Mouse (Mus musculus): ENCODE measurements around the gene Rab5a. TPM values are rescaled to one million over a fixed set of nuclear protein-coding genes. Genes with fewer than 3 reads are reported as not detected.
"Not testable (repeated sequence)": the region's sequence is repeated elsewhere in the genome, so short reads cannot be mapped to it uniquely, and the experiment has no call there.

The Rab5a gene
- polyA plus RNA-seq, 2 experiments = 14.1 to 28.4 TPM

- H3K27me3 ChIP-seq (ENCODE audit: control insufficient read depth, insufficient read depth, low read length) = no peaks in the 10 kb centered on the region
- no peak overlapping the region for H3K4me3 ChIP-seq (ENCODE audit: insufficient read depth in 1 of 2, low read depth in 2 of 2, low read length in 2 of 2)
- H3K9me3 ChIP-seq (ENCODE audit: control insufficient read depth, low read length) = no peaks in the 10 kb centered on the region
- ATAC-seq (ENCODE audit: insufficient read depth) = no peak
- H3K4me1 ChIP-seq (replicated peaks; ENCODE audit: control insufficient read depth in 2 of 2, insufficient read depth in 2 of 2, low read length in 1 of 2) = no peaks in the 10 kb centered on the region
- no peak for TF ChIP-seq EP300 (IDR thresholded peaks at IDR 0.05; ENCODE audit: low read depth)
- peak; percentile 32 for TF ChIP-seq CTCF (IDR thresholded peaks at IDR 0.05; ENCODE audit: low read depth)
- DNase-seq (ENCODE audit: low read depth in 3 of 3, low spot score in 3 of 3) = no peak
- H3K4me2 ChIP-seq (ENCODE audit: low read depth) = no peak overlapping the region
- no peak overlapping the region for H3K27ac ChIP-seq
- H3K9ac ChIP-seq (replicated peaks) = no peak overlapping the region
- H3K36me3 ChIP-seq (replicated peaks; ENCODE audit: control insufficient read depth, insufficient read depth, low read depth) = no peaks in the 10 kb centered on the region
Observed at GRCm38 (mm10) chr17:53519364-53519763, 40.3 kb downstream of the Rab5a start.

GRCm38 (mm10) chr17:53520509-53520908, 41.5 kb downstream of the Rab5a start:
- no peaks in the 10 kb centered on the region for H3K36me3 ChIP-seq (replicated peaks; ENCODE audit: control insufficient read depth, insufficient read depth, low read depth)
- H3K27ac ChIP-seq = no peak overlapping the region
- H3K4me3 ChIP-seq (ENCODE audit: insufficient read depth in 1 of 2, low read depth in 2 of 2, low read length in 2 of 2) = no peak overlapping the region
- no peaks in the 10 kb centered on the region for H3K9me3 ChIP-seq (ENCODE audit: control insufficient read depth, low read length)
- H3K9ac ChIP-seq (replicated peaks) = no peak overlapping the region
- TF ChIP-seq CTCF (IDR thresholded peaks at IDR 0.05; ENCODE audit: low read depth) (no peak), EP300 (IDR thresholded peaks at IDR 0.05; ENCODE audit: low read depth) (no peak)
- no peak overlapping the region for H3K4me2 ChIP-seq (ENCODE audit: low read depth)
- ATAC-seq (ENCODE audit: insufficient read depth) = no peak
- H3K27me3 ChIP-seq (ENCODE audit: control insufficient read depth, insufficient read depth, low read length) = no peaks in the 10 kb centered on the region
- no peak for DNase-seq (ENCODE audit: low read depth in 3 of 3, low spot score in 3 of 3)
- no peaks in the 10 kb centered on the region for H3K4me1 ChIP-seq (replicated peaks; ENCODE audit: control insufficient read depth in 2 of 2, insufficient read depth in 2 of 2, low read length in 1 of 2)

GRCm38 (mm10) chr17:53528034-53528433, 49.0 kb downstream of the Rab5a start:
- 84% methylated on average over 2 of the region's 2 CpGs for WGBS (ENCODE audit: insufficient replicate concordance)
- DNase-seq (ENCODE audit: low read depth in 3 of 3, low spot score in 3 of 3) = no peak
- Histone ChIP-seq H3K4me2 (ENCODE audit: low read depth) (no peak overlapping the region), H3K4me3 (ENCODE audit: insufficient read depth in 1 of 2, low read depth in 2 of 2, low read length in 2 of 2) (no peak overlapping the region), H3K36me3 (replicated peaks; ENCODE audit: control insufficient read depth, insufficient read depth, low read depth) (no peaks in the 10 kb centered on the region), H3K9ac (replicated peaks) (no peak overlapping the region), H3K9me3 (ENCODE audit: control insufficient read depth, low read length) (no peaks in the 10 kb centered on the region), H3K4me1 (replicated peaks; ENCODE audit: control insufficient read depth in 2 of 2, insufficient read depth in 2 of 2, low read length in 1 of 2) (no peaks in the 10 kb centered on the region), H3K27me3 (ENCODE audit: control insufficient read depth, insufficient read depth, low read length) (no peaks in the 10 kb centered on the region), H3K27ac (no peak overlapping the region)
- TF ChIP-seq CTCF (IDR thresholded peaks at IDR 0.05; ENCODE audit: low read depth) (no peak), EP300 (IDR thresholded peaks at IDR 0.05; ENCODE audit: low read depth) (no peak)
- ATAC-seq (ENCODE audit: insufficient read depth) = no peak

- Histone ChIP-seq H3K9me3 (ENCODE audit: control insufficient read depth, low read length) (no peaks in the 10 kb centered on the region), H3K27me3 (ENCODE audit: control insufficient read depth, insufficient read depth, low read length) (no peaks in the 10 kb centered on the region), H3K27ac (no peak overlapping the region), H3K36me3 (replicated peaks; ENCODE audit: control insufficient read depth, insufficient read depth, low read depth) (no peaks in the 10 kb centered on the region), H3K4me1 (replicated peaks; ENCODE audit: control insufficient read depth in 2 of 2, insufficient read depth in 2 of 2, low read length in 1 of 2) (no peaks in the 10 kb centered on the region), H3K9ac (replicated peaks) (no peak overlapping the region), H3K4me3 (ENCODE audit: insufficient read depth in 1 of 2, low read depth in 2 of 2, low read length in 2 of 2) (no peak overlapping the region), H3K4me2 (ENCODE audit: low read depth) (no peak overlapping the region)
- 27% methylated on average over 2 of the region's 2 CpGs for WGBS (ENCODE audit: insufficient replicate concordance)
- DNase-seq (ENCODE audit: low read depth in 3 of 3, low spot score in 3 of 3) (no peak), ATAC-seq (ENCODE audit: insufficient read depth) (no peak)
- peak; percentile 35; the same call in 1 of the 2 replicates for TF ChIP-seq CTCF (IDR thresholded peaks at IDR 0.05; ENCODE audit: low read depth)
- no peak for TF ChIP-seq EP300 (IDR thresholded peaks at IDR 0.05; ENCODE audit: low read depth)
Observed at GRCm38 (mm10) chr17:53531160-53531559, 52.1 kb downstream of the Rab5a start.

- no peaks in the 10 kb centered on the region for H3K27me3 ChIP-seq (ENCODE audit: control insufficient read depth, insufficient read depth, low read length)
- TF ChIP-seq CTCF (IDR thresholded peaks at IDR 0.05; ENCODE audit: low read depth) (no peak), EP300 (IDR thresholded peaks at IDR 0.05; ENCODE audit: low read depth) (no peak)
- WGBS (ENCODE audit: insufficient replicate concordance) = 24% methylated on average over 2 of the region's 2 CpGs
Observed at GRCm38 (mm10) chr17:53532425-53532824, 53.4 kb downstream of the Rab5a start.

GRCm38 (mm10) chr17:53539351-53539750, 60.3 kb downstream of the Rab5a start, which contains the start of gene Pp2d1:
Pp2d1 (minus strand) TSS chr17:53539451.
- not testable (repeated sequence) for ATAC-seq (ENCODE audit: insufficient read depth); H3K27ac ChIP-seq; H3K9ac ChIP-seq (replicated peaks); H3K36me3 ChIP-seq (replicated peaks; ENCODE audit: control insufficient read depth, insufficient read depth, low read depth); H3K4me1 ChIP-seq (replicated peaks; ENCODE audit: control insufficient read depth in 2 of 2, insufficient read depth in 2 of 2, low read length in 1 of 2); H3K4me2 ChIP-seq (ENCODE audit: low read depth); H3K27me3 ChIP-seq (ENCODE audit: control insufficient read depth, insufficient read depth, low read length); H3K9me3 ChIP-seq (ENCODE audit: control insufficient read depth, low read length); H3K4me3 ChIP-seq (ENCODE audit: insufficient read depth in 1 of 2, low read depth in 2 of 2, low read length in 2 of 2); DNase-seq (ENCODE audit: low read depth in 3 of 3, low spot score in 3 of 3)
- 72% methylated on average over 2 of the region's 2 CpGs for WGBS (ENCODE audit: insufficient replicate concordance)

More at GRCm38 (mm10) chr17:53532425-53532824, 53.4 kb downstream of the Rab5a start:
- Histone ChIP-seq H3K9me3 (ENCODE audit: control insufficient read depth, low read length) (no peaks in the 10 kb centered on the region), H3K4me2 (ENCODE audit: low read depth) (no peak overlapping the region), H3K27ac (no peak overlapping the region), H3K4me1 (replicated peaks; ENCODE audit: control insufficient read depth in 2 of 2, insufficient read depth in 2 of 2, low read length in 1 of 2) (no peaks in the 10 kb centered on the region), H3K4me3 (ENCODE audit: insufficient read depth in 1 of 2, low read depth in 2 of 2, low read length in 2 of 2) (no peak overlapping the region), H3K36me3 (replicated peaks; ENCODE audit: control insufficient read depth, insufficient read depth, low read depth) (no peaks in the 10 kb centered on the region), H3K9ac (replicated peaks) (no peak overlapping the region)
- no peak for ATAC-seq (ENCODE audit: insufficient read depth)
- DNase-seq (ENCODE audit: low read depth in 3 of 3, low spot score in 3 of 3) = peak; percentile 16 to 41 (median 20)

All from liver, embryonic 14.5 days (tissue).